Mouse (Mus musculus): ENCODE data around the gene Tmx1. TPM values are rescaled to one million over a fixed set of nuclear protein-coding genes. Genes with fewer than 3 reads are reported as not detected.

The Tmx1 gene
- total RNA-seq, 4 experiments from 2014 or later: 30.5 to 33.6 (median 31.4) TPM

- no peak for DNase-seq (ENCODE audit: low spot score in 2 of 2)
Observed at GRCm38 (mm10) chr12:70486716-70487480, 34.0 kb downstream of the Tmx1 start.

- DNase-seq (ENCODE audit: low spot score in 2 of 2): no peak
Observed at GRCm38 (mm10) chr12:70492441-70492840, 39.5 kb downstream of the Tmx1 start.

GRCm38 (mm10) chr12:70494494-70495281, 41.8 kb downstream of the Tmx1 start:
- DNase-seq (ENCODE audit: low spot score in 2 of 2): no peak

- DNase-seq (ENCODE audit: low spot score in 2 of 2): no peak
Observed at GRCm38 (mm10) chr12:70495282-70495922, 42.5 kb downstream of the Tmx1 start.

GRCm38 (mm10) chr12:70498091-70498490, 45.2 kb downstream of the Tmx1 start:
- DNase-seq (ENCODE audit: low spot score in 2 of 2): no peak

- no peak for DNase-seq (ENCODE audit: low spot score in 2 of 2)
Observed at GRCm38 (mm10) chr12:70505971-70506370, 53.1 kb downstream of the Tmx1 start.

- DNase-seq (ENCODE audit: low spot score in 2 of 2): no peak
Observed at GRCm38 (mm10) chr12:70512023-70512422, 59.1 kb downstream of the Tmx1 start.

- DNase-seq (ENCODE audit: low spot score in 2 of 2): no peak
Observed at GRCm38 (mm10) chr12:70512431-70512830, 59.5 kb downstream of the Tmx1 start.

Other genes starting within 250 kb of the Tmx1 start
- gene Pygl, start 221.6 kb upstream of the Tmx1 start, total RNA-seq (2022): 1 to 10 TPM; 4.8 to 7.2 (median 5.6) TPM
- 100 to 1,000 TPM; 253 to 305 (median 254) TPM for gene Trim9, start 105.5 kb upstream of the Tmx1 start, total RNA-seq (2022)